In the genomic region with DNA sequence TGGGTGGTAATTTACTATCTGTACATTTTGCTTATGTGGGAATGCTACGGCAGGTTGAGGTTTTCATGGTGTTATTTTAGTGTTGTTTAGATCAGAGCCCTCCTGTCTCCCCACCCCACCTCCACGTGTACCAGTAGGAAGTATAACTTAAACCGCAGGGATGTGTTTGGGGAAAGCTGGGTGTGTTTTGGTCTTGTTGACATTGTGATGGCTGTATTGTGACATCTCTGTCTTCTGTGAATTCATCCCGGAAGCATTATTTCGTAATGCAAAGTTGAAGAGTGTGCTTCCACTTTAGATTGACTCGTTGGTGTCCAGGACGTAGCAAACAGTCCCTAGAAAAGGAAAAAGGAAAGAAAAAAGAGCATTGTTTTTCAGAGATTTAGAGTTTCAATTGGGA, we compare ENCODE assay signal across 22 mouse cellular contexts. TPM values are rescaled to one million over a fixed set of nuclear protein-coding genes. Genes with fewer than 3 reads are reported as not detected.
DNase-seq lines count a peak whose midpoint lies in the region; ATAC-seq and TF ChIP-seq lines count a peak whose summit lies in the region.
"Had no signal": no experiment of that assay in that cellular context is flagged by ENCODE, and none has a peak within 500 bp of the region (broad histone marks: within the 10 kb centered on the region; RNA-seq: fewer than 3 reads in every experiment).

No protein-coding gene starts in this region.

- no peak for ATAC-seq in liver, embryonic 12.5 days
- ATAC-seq in liver, embryonic 11.5 days (replicated peaks; ENCODE audit: low FRiP score) = no peak
- ATAC-seq in granulocyte monocyte progenitor cell, adult 5-6 weeks (replicated peaks; ENCODE audit: poor library complexity, severe bottlenecking) = peak; percentile 71
- ATAC-seq in erythroid progenitor cell, adult 5-6 weeks (replicated peaks; ENCODE audit: low FRiP score, poor library complexity, severe bottlenecking) = no peak
- ATAC-seq: midbrain, embryonic 16.5 days; Patski had no signal

- H3K27me3 ChIP-seq in liver, embryonic 12.5 days (replicated peaks) = no peaks in the 10 kb centered on the region
- no peaks in the 10 kb centered on the region for H3K27me3 ChIP-seq in liver, embryonic 11.5 days (replicated peaks; ENCODE audit: control insufficient read depth, insufficient read depth, low read length)
- no peaks in the 10 kb centered on the region for H3K27me3 ChIP-seq in ES-Bruce4 (ENCODE audit: control insufficient read depth, insufficient read depth, low read length, poor library complexity, severe bottlenecking)
- H3K27me3 ChIP-seq: forebrain, embryonic 12.5 days; Patski had no signal

- no peak for TF ChIP-seq POLR2A in ES-Bruce4 (IDR thresholded peaks at IDR 0.05; ENCODE audit: insufficient read depth, low read length)

- no peak overlapping the region for H3K9ac ChIP-seq in liver, embryonic 12.5 days
- no peak overlapping the region for H3K9ac ChIP-seq in liver, embryonic 11.5 days (ENCODE audit: low read depth, low read length)
- H3K9ac ChIP-seq in ES-Bruce4 (ENCODE audit: low read depth, poor library complexity, severe bottlenecking) = peak overlapping the region; percentile 64; the same call in 1 of the 2 replicates
- H3K9ac ChIP-seq: forebrain, embryonic 12.5 days had no signal

- H3K9me3 ChIP-seq in liver, embryonic 12.5 days (replicated peaks) = no peaks in the 10 kb centered on the region
- H3K9me3 ChIP-seq in liver, embryonic 11.5 days (ENCODE audit: control insufficient read depth, low read length) = no peaks in the 10 kb centered on the region
- H3K9me3 ChIP-seq in ES-Bruce4 (replicated peaks; ENCODE audit: control insufficient read depth, insufficient read depth, low read length, poor library complexity, severe bottlenecking) = no peaks in the 10 kb centered on the region
- H3K9me3 ChIP-seq: forebrain, embryonic 12.5 days; heart, embryonic 10.5 days; limb, embryonic 10.5 days had no signal

- TF ChIP-seq CTCF in ES-Bruce4 (IDR thresholded peaks at IDR 0.05; ENCODE audit: low read depth, low read length) = no peak

- no peak for TF ChIP-seq EP300 in ES-Bruce4 (IDR thresholded peaks at IDR 0.05; ENCODE audit: insufficient read depth, low read depth, low read length)

- 53% methylated on average over 7 of the region's 7 CpGs for WGBS in liver, embryonic 12.5 days (ENCODE audit: insufficient replicate concordance)
- 61% methylated on average over 7 of the region's 7 CpGs for WGBS in liver, embryonic 11.5 days
- 3% methylated on average over 7 of the region's 7 CpGs for WGBS in macrophage (ENCODE audit: missing documents)

- H3K4me3 ChIP-seq in liver, embryonic 12.5 days = no peak overlapping the region
- no peak overlapping the region for H3K4me3 ChIP-seq in liver, embryonic 11.5 days (ENCODE audit: low read depth, low read length)
- H3K4me3 ChIP-seq in ES-Bruce4 (ENCODE audit: low read depth, low read length) = no peak overlapping the region
- no peak overlapping the region for H3K4me3 ChIP-seq in macrophage (ENCODE audit: inconsistent target)
- H3K4me3 ChIP-seq: forebrain, embryonic 12.5 days; heart, embryonic 10.5 days; layer of hippocampus, adult 2 months; limb, embryonic 10.5 days had no signal

- peak overlapping the region; percentile 31 for H3K4me2 ChIP-seq in liver, embryonic 12.5 days
- H3K4me2 ChIP-seq in liver, embryonic 11.5 days = no peak overlapping the region
- H3K4me2 ChIP-seq: forebrain, embryonic 12.5 days had no signal

- H3K36me3 ChIP-seq in liver, embryonic 12.5 days = peaks cover 44% of the 10 kb centered on the region
- peaks cover 12% of the 10 kb centered on the region; the same call in 1 of the 2 replicates for H3K36me3 ChIP-seq in liver, embryonic 11.5 days (ENCODE audit: control insufficient read depth, insufficient read depth, low read length)
- H3K36me3 ChIP-seq in ES-Bruce4 (ENCODE audit: control insufficient read depth, insufficient read depth, low read length, poor library complexity, severe bottlenecking) (peaks cover 30% of the 10 kb centered on the region), macrophage (ENCODE audit: inconsistent target) (peaks cover 22% of the 10 kb centered on the region; the same call in 1 of the 2 replicates)

- peaks cover 35% of the 10 kb centered on the region for H3K4me1 ChIP-seq in liver, embryonic 12.5 days
- peaks cover 5% of the 10 kb centered on the region; the same call in 1 of the 2 replicates for H3K4me1 ChIP-seq in liver, embryonic 11.5 days (replicated peaks; ENCODE audit: control insufficient read depth, insufficient read depth, low read length)
- peaks cover 3% of the 10 kb centered on the region for H3K4me1 ChIP-seq in ES-Bruce4 (ENCODE audit: control insufficient read depth, insufficient read depth, low read length)

- no peak overlapping the region for H3K27ac ChIP-seq in liver, embryonic 12.5 days
- no peak overlapping the region for H3K27ac ChIP-seq in liver, embryonic 11.5 days (ENCODE audit: low read depth, low read length)
- H3K27ac ChIP-seq in ES-Bruce4 (ENCODE audit: insufficient read depth, low read length) (no peak overlapping the region), macrophage (0 out of 2 replicates have a peak overlapping the region, but pooled peaks have one; percentile 5)
- H3K27ac ChIP-seq: forebrain, embryonic 12.5 days; heart, embryonic 10.5 days; kidney, postnatal 0 days; layer of hippocampus, adult 2 months; limb, embryonic 10.5 days had no signal

- no peak for DNase-seq in liver, embryonic 11.5 days (ENCODE audit: low spot score)
- no peak for DNase-seq in frontal cortex, postnatal 10 days (ENCODE audit: low spot score in 2 of 2)
- DNase-seq in adrenal gland, adult 8-10 months = no peak
- DNase-seq: adrenal gland, postnatal 25 days; cerebellum, adult 11-12 months; cerebellum, postnatal 25 days; gastrocnemius, postnatal 10 days; kidney, adult 18-20 months; retina, postnatal 1 day; thymus, postnatal 25 days had no signal

- peaks cover 83% of the 10 kb centered on the region for H3K79me2 ChIP-seq in macrophage (ENCODE audit: inconsistent target)

RNA-seq across cellular contexts. Expression of gene Herc4, which starts 3.8 kb away (rescaled TPM):
- 36.3 and 38.4 TPM in 2 replicates for polyA plus RNA-seq in liver, embryonic 12.5 days (2016; fragmentation: Nextera tagmentation; extraction: Ambion mirVana)
- 46.1 and 48.8 TPM in 2 replicates for polyA plus RNA-seq in liver, embryonic 11.5 days (2014; fragmentation: Nextera tagmentation; extraction: Ambion mirVana)
- 123 and 139 TPM in 2 replicates for polyA plus RNA-seq in ES-Bruce4 (2011; ENCODE audit: insufficient read depth, insufficient read length, low read depth, missing spikeins)
- 75.9 and 82.5 TPM in 2 replicates for total RNA-seq in granulocyte monocyte progenitor cell, adult 5-6 weeks (2014; fragmentation: Nextera tagmentation)
- 61.3 and 65.0 TPM in 2 replicates for total RNA-seq in granulocyte monocyte progenitor cell, adult 5-6 weeks (2017)
- 100 to 1,000 TPM; 139 to 422 (median 268) TPM for total RNA-seq in macrophage (2018; cell fraction: chromatin; rRNA removed)
- 10 to 100 TPM; 26.4 to 49.2 (median 36.1) TPM for total RNA-seq in macrophage (2018; cell fraction: cytosol; rRNA removed)
- 100 to 1,000 TPM in 24 of 26 experiments, 10 to 100 TPM in 2; 92.3 to 262 (median 147) TPM for total RNA-seq in macrophage (2018; cell fraction: nucleus; rRNA removed)
- polyA plus RNA-seq in macrophage (2018) = 24.3 to 43.8 TPM (median 40.5 TPM) in 3 replicates
- total RNA-seq in erythroid progenitor cell, adult 5-6 weeks (2015; ENCODE audit: low replicate concordance) = 106 and 130 TPM in 2 replicates
- 96.5 and 100 TPM in 2 replicates for total RNA-seq in erythroid progenitor cell, adult 5-6 weeks (2017; ENCODE audit: low replicate concordance)
- total RNA-seq in adrenal gland, adult 8-10 months (2022) = 100 to 1,000 TPM; 123 to 182 (median 151) TPM

RNA-seq across cellular contexts. Expression of gene Mypn, which starts 43.7 kb away (rescaled TPM):
- 0.02 and 0.07 TPM in 2 replicates for polyA plus RNA-seq in liver, embryonic 12.5 days (2016; fragmentation: Nextera tagmentation; extraction: Ambion mirVana)
- 0.16 and 0.30 TPM in 2 replicates for polyA plus RNA-seq in liver, embryonic 11.5 days (2014; fragmentation: Nextera tagmentation; extraction: Ambion mirVana)
- polyA plus RNA-seq in ES-Bruce4 (2011; ENCODE audit: insufficient read depth, insufficient read length, low read depth, missing spikeins) = 0.66 and 0.81 TPM in 2 replicates
- not detected in 2 replicates for total RNA-seq in granulocyte monocyte progenitor cell, adult 5-6 weeks (2014; fragmentation: Nextera tagmentation)
- total RNA-seq in granulocyte monocyte progenitor cell, adult 5-6 weeks (2017) = not detected in 2 replicates
- total RNA-seq in macrophage (2018; cell fraction: chromatin; rRNA removed) = not detected
- total RNA-seq in macrophage (2018; cell fraction: cytosol; rRNA removed) = not detected
- not detected for total RNA-seq in macrophage (2018; cell fraction: nucleus; rRNA removed)
- polyA plus RNA-seq in macrophage (2018) = not detected in 3 replicates
- 1.1 TPM in 1 of 2 replicates, not detected in the other for total RNA-seq in erythroid progenitor cell, adult 5-6 weeks (2015; ENCODE audit: low replicate concordance)
- total RNA-seq in erythroid progenitor cell, adult 5-6 weeks (2017; ENCODE audit: low replicate concordance) = 1.1 TPM in 1 of 2 replicates, not detected in the other
- total RNA-seq in adrenal gland, adult 8-10 months (2022) = under 1 TPM in 3 of 4 experiments, not detected in 1; 0.24 to 0.44 (median 0.40) TPM
- polyA plus RNA-seq: forebrain, embryonic 12.5 days; kidney, postnatal 0 days; Patski had no signal
